Comparison of ENCODE assay signal across 23 mouse cellular contexts in genomic region chr14:57332503-57332902, GRCm38 (mm10).
A peak's percentile ranks its signal among the peaks of the same experiment; 100 is the strongest.
DNase-seq lines count a peak whose midpoint lies in the region; ATAC-seq and TF ChIP-seq lines count a peak whose summit lies in the region.
"Had no signal": no experiment of that assay in that cellular context is flagged by ENCODE, and none has a peak within 500 bp of the region (broad histone marks: within the 10 kb centered on the region; RNA-seq: fewer than 3 reads in every experiment).

No protein-coding gene starts in this region.

- H3K36me3 ChIP-seq in liver, embryonic 14.5 days (replicated peaks; ENCODE audit: control insufficient read depth, insufficient read depth, low read depth), result no peaks in the 10 kb centered on the region
- H3K36me3 ChIP-seq in lung, postnatal 0 days (ENCODE audit: insufficient read depth, low read length), result no peaks in the 10 kb centered on the region
- H3K36me3 ChIP-seq: embryonic facial prominence, embryonic 13.5 days; forebrain, embryonic 12.5 days; G1E; heart, embryonic 15.5 days; hindbrain, embryonic 13.5 days had no signal

- WGBS in liver, embryonic 14.5 days (ENCODE audit: insufficient replicate concordance), result 63% methylated on average over 8 of the region's 8 CpGs
- 61% methylated on average over 8 of the region's 8 CpGs for WGBS in lung, postnatal 0 days

- H3K27ac ChIP-seq in liver, embryonic 14.5 days, result no peak overlapping the region
- no peak overlapping the region for H3K27ac ChIP-seq in lung, postnatal 0 days (ENCODE audit: low read length)
- H3K27ac ChIP-seq: embryonic facial prominence, embryonic 13.5 days; forebrain, embryonic 12.5 days; heart, adult 2 months; heart, embryonic 15.5 days; hindbrain, embryonic 13.5 days had no signal

- H3K27me3 ChIP-seq in liver, embryonic 14.5 days (ENCODE audit: control insufficient read depth, insufficient read depth, low read length), result no peaks in the 10 kb centered on the region
- H3K27me3 ChIP-seq in lung, postnatal 0 days (replicated peaks; ENCODE audit: insufficient read depth, low read length), result no peaks in the 10 kb centered on the region
- H3K27me3 ChIP-seq: embryonic facial prominence, embryonic 13.5 days; forebrain, embryonic 12.5 days; heart, embryonic 15.5 days; hindbrain, embryonic 13.5 days had no signal

- no peak overlapping the region for H3K9ac ChIP-seq in liver, embryonic 14.5 days (replicated peaks)
- H3K9ac ChIP-seq in lung, postnatal 0 days (replicated peaks; ENCODE audit: low read depth), result no peak overlapping the region
- H3K9ac ChIP-seq: embryonic facial prominence, embryonic 13.5 days; forebrain, embryonic 12.5 days; heart, embryonic 15.5 days; hindbrain, embryonic 13.5 days had no signal

- ATAC-seq in liver, embryonic 14.5 days (ENCODE audit: insufficient read depth), result no peak
- ATAC-seq in lung, postnatal 0 days, result no peak
- ATAC-seq in common myeloid progenitor, adult 5-6 weeks (replicated peaks; ENCODE audit: low read depth, poor library complexity, severe bottlenecking), result 0 out of 2 replicates have a peak, but pooled peaks have one; percentile 32
- ATAC-seq in megakaryocyte progenitor cell, adult 5-6 weeks (replicated peaks; ENCODE audit: poor library complexity), result peak; percentile 74
- ATAC-seq: CD4-positive, CD25-positive, alpha-beta regulatory T cell, adult 4 months; forebrain, embryonic 16.5 days had no signal

- no peaks in the 10 kb centered on the region for H3K9me3 ChIP-seq in liver, embryonic 14.5 days (ENCODE audit: control insufficient read depth, low read length)
- H3K9me3 ChIP-seq in lung, postnatal 0 days (ENCODE audit: low read length), result no peaks in the 10 kb centered on the region
- H3K9me3 ChIP-seq: embryonic facial prominence, embryonic 13.5 days; forebrain, embryonic 12.5 days; G1E; heart, embryonic 15.5 days; hindbrain, embryonic 13.5 days had no signal

- H3K4me3 ChIP-seq in liver, embryonic 14.5 days (ENCODE audit: insufficient read depth in 1 of 2, low read depth in 2 of 2, low read length in 2 of 2), result no peak overlapping the region
- no peak overlapping the region for H3K4me3 ChIP-seq in lung, postnatal 0 days (ENCODE audit: low read depth, low read length)
- H3K4me3 ChIP-seq: embryonic facial prominence, embryonic 13.5 days; forebrain, embryonic 12.5 days; heart, adult 2 months; heart, embryonic 15.5 days; hindbrain, embryonic 13.5 days had no signal

- H3K4me2 ChIP-seq in liver, embryonic 14.5 days (ENCODE audit: low read depth), result no peak overlapping the region
- H3K4me2 ChIP-seq in lung, postnatal 0 days (replicated peaks; ENCODE audit: low read depth, low read length), result no peak overlapping the region
- H3K4me2 ChIP-seq: embryonic facial prominence, embryonic 13.5 days; forebrain, embryonic 12.5 days; heart, embryonic 11.5 days; heart, embryonic 15.5 days; hindbrain, embryonic 13.5 days had no signal

- H3K4me1 ChIP-seq in liver, embryonic 14.5 days (replicated peaks; ENCODE audit: control insufficient read depth in 2 of 2, insufficient read depth in 2 of 2, low read length in 1 of 2), result no peaks in the 10 kb centered on the region
- H3K4me1 ChIP-seq in lung, postnatal 0 days (ENCODE audit: insufficient read depth, low read depth, low read length), result no peaks in the 10 kb centered on the region
- H3K4me1 ChIP-seq: embryonic facial prominence, embryonic 13.5 days; forebrain, embryonic 12.5 days; heart, embryonic 15.5 days; hindbrain, embryonic 13.5 days had no signal

- no peak for DNase-seq in liver, embryonic 14.5 days (ENCODE audit: low read depth in 3 of 3, low spot score in 3 of 3)
- DNase-seq in liver, result no peak
- no peak for DNase-seq in lung, postnatal 0 days (ENCODE audit: low spot score)
- DNase-seq in lung, postnatal 14 days, result no peak
- DNase-seq in adrenal gland, adult 8-10 months, result no peak
- DNase-seq: adrenal gland, postnatal 10 days; B cell, adult 2 months; cerebellum, adult 11-12 months; cerebellum, adult 9-10 months; cerebellum, postnatal 25 days; gastrocnemius, postnatal 10 days; heart, adult 2 months; heart, postnatal 14 days had no signal

- TF ChIP-seq EP300 in liver, embryonic 14.5 days (IDR thresholded peaks at IDR 0.05; ENCODE audit: low read depth), result no peak
- no peak for TF ChIP-seq EP300 in lung, postnatal 0 days (IDR thresholded peaks at IDR 0.05)

- TF ChIP-seq CTCF in liver, embryonic 14.5 days (IDR thresholded peaks at IDR 0.05; ENCODE audit: low read depth), result 0 out of 2 replicates have a peak, but pooled peaks have one; percentile 8
- TF ChIP-seq CTCF in lung, postnatal 0 days (IDR thresholded peaks at IDR 0.05), result peak; percentile 30; the same call in 1 of the 2 replicates

Comparison
In these comparisons a context has a peak if more than half of its experiments do, and no peak if none do; other contexts are left out.
1. ATAC-seq: peak in common myeloid progenitor, adult 5-6 weeks (single experiment) and megakaryocyte progenitor cell, adult 5-6 weeks (single experiment); none in liver, embryonic 14.5 days (single experiment) and lung, postnatal 0 days (single experiment).